Mouse (Mus musculus): Measurements from ENCODE around the gene Syt2. TPM values are rescaled to one million over a fixed set of nuclear protein-coding genes. Genes with fewer than 3 reads are reported as not detected.

The Syt2 gene
- 0.65 and 1.0 TPM in 2 replicates for polyA plus RNA-seq (2015; fragmentation: Nextera tagmentation; extraction: Ambion mirVana)

GRCm38 (mm10) chr1:134646261-134646962 lies at the start of gene Syt2:
Gene Syt2, plus strand, starts transcription at chr1:134646677.

Small RNAs within 50 kb of the gene (microRNA-seq; reads per million reads assigned to microRNA genes)
- gene Gm22232: not detected

Other genes starting within 250 kb of the Syt2 start
- gene Cyb5r1, start 241.1 kb upstream of the Syt2 start, polyA plus RNA-seq (2015; fragmentation: Nextera tagmentation; extraction: Ambion mirVana): 24.3 and 24.4 TPM in 2 replicates
- 99.2 and 102 TPM in 2 replicates for gene Adipor1, start 231.3 kb upstream of the Syt2 start, polyA plus RNA-seq (2015; fragmentation: Nextera tagmentation; extraction: Ambion mirVana)
- gene Klhl12, start 191.1 kb upstream of the Syt2 start, polyA plus RNA-seq (2015; fragmentation: Nextera tagmentation; extraction: Ambion mirVana): 12.1 and 12.8 TPM in 2 replicates
- gene Rabif, start 152.0 kb upstream of the Syt2 start, polyA plus RNA-seq (2015; fragmentation: Nextera tagmentation; extraction: Ambion mirVana): 27.2 and 27.4 TPM in 2 replicates
- gene Mgat4e, start 97.0 kb upstream of the Syt2 start, polyA plus RNA-seq (2015; fragmentation: Nextera tagmentation; extraction: Ambion mirVana): not detected in 2 replicates
- gene Kdm5b, start 86.5 kb upstream of the Syt2 start, polyA plus RNA-seq (2015; fragmentation: Nextera tagmentation; extraction: Ambion mirVana): 33.6 and 35.8 TPM in 2 replicates